Mouse (Mus musculus): ENCODE measurements around the gene Col9a2.

Gene Col9a2

GRCm38 (mm10) chr4:121039331-121040115 is at the start of gene Col9a2:
Gene Col9a2 (plus strand): TSS chr4:121039385.
- DNase-seq (ENCODE audit: low spot score), result no peak

DNA sequence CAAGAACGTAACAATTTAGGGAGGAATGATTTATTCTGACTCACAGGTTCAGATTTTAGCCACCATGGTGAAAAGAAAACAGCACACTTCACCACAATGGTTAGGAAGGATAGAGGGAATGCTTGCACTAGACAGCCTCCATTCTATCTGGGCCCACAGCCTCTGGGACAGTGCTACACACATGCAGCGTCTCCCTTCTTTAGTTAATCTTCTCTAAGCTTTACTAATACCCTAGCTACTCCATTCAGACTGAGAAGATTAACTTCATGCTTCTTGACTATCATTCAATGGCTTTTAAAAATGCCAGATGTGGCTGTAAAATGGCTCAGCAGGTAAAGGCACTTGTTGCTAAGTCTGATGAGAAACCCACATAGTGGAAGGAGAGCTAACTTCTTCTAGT is 46.9 kb upstream of the Col9a2 start:
- no peak for DNase-seq (ENCODE audit: low spot score)

GRCm38 (mm10) chr4:120993025-120993424 is 46.2 kb upstream of the Col9a2 start:
- DNase-seq (ENCODE audit: low spot score), result no peak

DNA sequence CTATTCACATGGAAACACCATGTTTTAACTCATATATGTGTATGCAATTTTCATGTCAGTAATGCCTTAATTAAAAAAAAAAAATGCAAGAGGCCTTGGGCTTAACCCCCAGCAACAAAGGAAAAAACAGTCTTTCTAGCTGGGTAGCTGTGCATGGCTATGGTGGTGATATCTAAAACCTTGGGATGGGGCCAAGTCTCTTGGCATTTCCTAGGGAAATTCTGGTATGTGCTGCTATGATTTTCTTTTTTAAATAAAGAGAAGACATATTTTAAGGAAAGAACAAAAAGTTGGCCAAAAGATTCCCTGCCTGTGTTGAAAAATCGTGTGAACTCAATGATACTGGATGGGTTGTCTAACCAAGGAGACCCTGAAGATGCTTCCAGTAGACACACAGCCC is 43.3 kb upstream of the Col9a2 start:
- DNase-seq (ENCODE audit: low spot score), result no peak

DNA sequence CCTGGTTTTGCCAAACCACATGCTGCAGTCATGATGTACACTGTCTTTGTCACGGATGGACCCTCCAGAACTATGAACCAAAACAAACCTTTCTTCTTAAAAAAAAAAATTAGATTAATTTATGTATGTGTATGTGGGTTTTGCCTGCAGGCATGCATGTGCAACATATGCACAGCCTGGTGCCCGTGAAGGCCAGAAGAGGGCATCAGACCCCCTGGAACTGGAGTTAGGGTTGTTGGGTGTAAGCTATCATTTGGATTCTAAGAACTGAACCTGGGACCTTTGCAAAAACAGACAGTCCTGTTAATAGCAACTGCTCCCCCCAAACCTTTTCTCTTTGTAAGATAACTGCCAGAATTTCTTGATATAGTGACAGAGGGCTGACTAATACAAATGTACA is 38.1 kb upstream of the Col9a2 start:
- no peak for DNase-seq (ENCODE audit: low spot score)

- no peak for DNase-seq (ENCODE audit: low spot score)
Measured at GRCm38 (mm10) chr4:121001659-121002058, 37.5 kb upstream of the Col9a2 start.

- peak; percentile 77 for DNase-seq (ENCODE audit: low spot score)
Measured at GRCm38 (mm10) chr4:121002400-121003171, 36.6 kb upstream of the Col9a2 start.

GRCm38 (mm10) chr4:121003611-121004091 is 35.5 kb upstream of the Col9a2 start:
- DNase-seq (ENCODE audit: low spot score), result no peak

DNA sequence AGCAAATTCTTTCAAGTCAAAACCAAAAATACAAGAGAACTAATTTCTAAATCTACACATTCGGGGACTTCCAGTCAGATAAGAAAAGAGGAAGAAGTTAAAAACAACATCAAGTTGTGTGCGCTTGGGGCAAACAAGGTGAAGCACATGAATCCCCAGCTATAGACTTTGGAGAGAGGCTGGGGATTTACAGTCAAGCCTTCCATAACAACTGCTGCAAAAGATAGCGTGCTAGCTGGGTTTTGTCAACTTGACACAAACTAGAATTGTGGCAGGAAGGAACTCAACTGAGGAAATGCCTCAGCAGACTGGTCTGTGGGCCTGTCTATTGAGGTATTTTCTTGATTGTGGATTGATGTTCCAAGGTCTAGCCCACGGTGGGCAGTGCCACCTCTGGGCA is 34.5 kb upstream of the Col9a2 start:
- DNase-seq (ENCODE audit: low spot score), result peak; percentile 45

GRCm38 (mm10) chr4:121007006-121007405 is 32.2 kb upstream of the Col9a2 start:
- no peak for DNase-seq (ENCODE audit: low spot score)

DNA sequence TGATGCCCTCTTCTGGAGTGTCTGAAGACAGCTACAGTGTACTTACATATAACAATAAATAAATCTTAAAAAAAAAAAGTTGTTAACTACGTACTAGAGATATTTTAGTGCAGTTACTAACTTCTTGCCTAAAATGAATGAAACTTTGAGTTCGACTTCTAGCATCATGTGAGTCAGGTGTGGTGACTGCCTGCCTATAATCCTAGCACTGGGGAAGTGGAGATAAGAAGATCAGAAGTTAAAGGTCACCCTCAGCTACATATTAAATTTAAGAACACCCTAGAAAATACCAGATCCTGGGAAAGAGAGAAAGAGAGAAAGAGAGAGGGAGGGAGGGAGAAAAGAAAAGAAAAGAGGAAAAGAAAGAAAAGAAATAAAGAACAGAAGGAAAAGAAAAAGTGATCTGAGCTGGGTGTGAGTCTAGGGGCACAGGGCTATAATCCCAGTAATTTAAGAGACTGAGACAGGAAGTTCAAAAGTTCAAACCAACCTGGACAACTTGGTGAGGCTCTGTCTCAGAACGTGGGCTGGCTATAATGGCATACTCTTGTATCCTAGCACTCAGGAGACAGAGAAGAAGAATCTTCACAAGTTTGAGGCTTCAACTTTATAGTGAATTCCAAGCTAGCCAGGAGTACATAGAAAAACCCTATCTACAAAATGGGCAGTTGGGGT is 31.0 kb upstream of the Col9a2 start:
- DNase-seq (ENCODE audit: low spot score), result no peak

GRCm38 (mm10) chr4:121009151-121009550 is 30.0 kb upstream of the Col9a2 start:
- DNase-seq (ENCODE audit: low spot score), result no peak

- no peak for DNase-seq (ENCODE audit: low spot score)
Measured at GRCm38 (mm10) chr4:121010770-121011549, 28.2 kb upstream of the Col9a2 start.

DNA sequence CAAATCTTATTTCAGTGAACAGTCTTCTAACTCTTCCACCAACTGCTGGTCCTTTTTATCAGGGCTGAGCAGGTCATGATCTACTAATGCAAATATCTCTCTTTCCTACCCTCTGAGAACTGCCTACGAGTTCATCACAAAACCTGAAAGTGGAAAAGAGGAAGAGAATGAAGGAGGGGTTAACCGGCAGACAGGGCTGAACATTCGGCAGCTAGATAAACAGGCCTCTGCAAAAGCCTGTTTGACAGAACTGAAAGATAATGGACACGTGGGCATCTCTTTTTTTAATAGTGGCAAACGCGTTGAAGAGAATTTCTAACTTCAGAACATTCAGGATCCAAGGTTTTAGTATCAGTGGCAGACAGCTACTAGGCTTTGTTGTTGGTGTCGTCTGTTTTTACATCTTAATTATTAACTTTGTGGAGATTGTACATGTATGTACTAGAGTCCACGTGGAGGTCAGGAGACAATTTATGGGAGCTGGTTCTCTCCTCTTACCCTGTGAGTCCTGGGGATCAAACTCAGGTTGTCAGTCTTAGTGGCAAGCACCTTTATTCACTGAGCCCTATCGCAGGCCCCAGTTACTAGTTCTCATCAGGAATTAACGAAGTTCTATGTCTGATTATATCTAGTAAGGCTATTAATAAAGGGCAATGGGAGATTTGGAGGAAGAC is 24.5 kb upstream of the Col9a2 start:
- DNase-seq (ENCODE audit: low spot score), result no peak

DNA sequence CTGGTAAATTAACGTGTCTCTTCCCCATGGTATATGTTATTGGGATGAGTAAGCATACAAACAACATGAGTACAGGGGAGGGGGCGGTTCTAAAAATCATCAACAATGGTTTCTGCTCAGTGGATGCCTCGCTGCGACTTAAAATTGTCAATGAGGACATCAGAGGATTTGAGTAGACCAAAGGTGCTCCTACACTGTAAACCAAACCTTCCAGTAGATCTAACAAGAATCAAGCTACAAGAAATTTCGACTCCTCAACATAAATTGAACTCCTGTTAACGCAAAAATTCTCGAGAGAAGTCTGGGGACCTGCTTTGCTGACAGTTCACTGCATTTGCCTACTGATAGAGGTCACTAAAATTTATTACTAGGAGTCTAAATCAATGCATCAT is 23.9 kb upstream of the Col9a2 start:
- no peak for DNase-seq (ENCODE audit: low spot score)

DNA sequence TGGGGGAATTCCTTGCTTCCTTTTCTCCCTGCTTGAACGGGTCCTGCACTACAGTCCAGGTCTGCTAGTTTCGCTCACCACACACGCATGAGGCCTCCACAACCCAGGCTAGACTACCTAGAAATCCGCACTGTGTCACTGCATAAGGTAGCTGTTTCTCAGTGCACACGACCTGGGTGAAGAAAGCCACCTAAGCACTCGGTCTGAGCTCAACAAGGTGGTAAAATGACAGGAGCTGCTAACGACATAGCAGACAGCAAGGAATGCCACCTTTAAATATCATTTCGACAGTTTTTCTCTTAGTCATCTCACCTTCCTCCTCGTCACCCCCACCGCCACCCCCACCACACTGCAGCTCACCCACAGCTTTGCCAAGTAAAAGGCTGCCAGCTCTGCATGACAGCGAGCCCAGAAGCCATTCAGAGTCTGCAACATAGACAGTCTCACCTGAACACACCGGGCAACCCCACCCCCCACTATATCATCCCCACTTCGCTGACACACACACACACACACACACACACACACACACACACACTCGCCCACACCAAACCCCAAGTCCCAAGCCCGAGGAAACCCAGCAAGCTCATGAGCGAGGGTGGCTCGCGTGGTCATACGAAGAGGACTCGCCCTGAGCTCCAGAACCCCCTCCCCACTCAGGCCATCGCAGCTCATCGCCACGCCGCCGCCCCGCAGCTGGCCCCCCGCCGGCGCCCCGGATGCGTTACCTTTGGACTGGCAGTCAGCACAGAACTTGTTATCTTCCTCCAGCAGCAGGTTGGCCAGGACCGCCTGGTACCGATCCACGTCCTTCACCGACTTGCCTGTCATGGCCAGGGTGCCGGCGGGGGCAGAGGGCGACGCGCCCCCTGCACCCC is 22.9 kb upstream of the Col9a2 start:
- DNase-seq (ENCODE audit: low spot score), result peak; percentile 43

GRCm38 (mm10) chr4:121016928-121017657 is 22.1 kb upstream of the Col9a2 start, which contains the start of gene Smap2:
Gene Smap2 (minus strand): TSS chr4:121017247.
- peak; percentile 89 for DNase-seq (ENCODE audit: low spot score)

DNA sequence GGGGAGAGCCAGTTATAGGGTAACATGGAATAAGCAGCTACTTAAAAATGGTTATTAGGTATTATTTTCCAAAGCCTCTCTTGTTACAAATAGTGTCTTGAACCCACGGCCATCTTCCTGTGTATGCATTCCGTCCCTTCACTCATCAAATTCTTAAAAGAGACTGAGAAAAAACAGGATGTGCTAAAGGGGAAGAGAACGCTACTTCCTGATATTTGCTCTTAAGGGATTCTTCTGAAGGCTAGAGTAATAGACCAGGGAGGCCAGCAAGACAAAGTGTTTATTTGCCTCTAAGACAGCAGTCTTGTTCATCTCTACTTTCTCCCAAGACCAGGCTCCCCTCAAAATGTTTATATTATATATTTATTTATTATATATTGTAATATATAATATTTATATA is 20.9 kb upstream of the Col9a2 start:
- DNase-seq (ENCODE audit: low spot score), result no peak

GRCm38 (mm10) chr4:121020040-121020790 is 19.0 kb upstream of the Col9a2 start:
- no peak for DNase-seq (ENCODE audit: low spot score)

All from T-cell, adult 2 months (primary cell).